29 mouse cellular contexts compared by ENCODE assay signal in genomic region chr6:136343868-136344267, GRCm38 (mm10). TPM values are rescaled to one million over a fixed set of nuclear protein-coding genes. Genes with fewer than 3 reads are reported as not detected.
"Had no signal": no experiment of that assay in that cellular context is flagged by ENCODE, and none has a peak within 500 bp of the region (broad histone marks: within the 10 kb centered on the region; RNA-seq: fewer than 3 reads in every experiment).

No protein-coding gene starts in this region.

- H3K4me1 ChIP-seq: liver, embryonic 12.5 days; liver, embryonic 15.5 days; lung, embryonic 15.5 days; stomach, embryonic 15.5 days had no signal

- H3K9ac ChIP-seq: kidney, embryonic 15.5 days; limb, embryonic 13.5 days; liver, embryonic 12.5 days; liver, embryonic 15.5 days; lung, embryonic 15.5 days; stomach, embryonic 15.5 days had no signal

- H3K27me3 ChIP-seq: kidney, embryonic 15.5 days; limb, embryonic 13.5 days; liver, embryonic 12.5 days; liver, embryonic 15.5 days; lung, embryonic 15.5 days; stomach, embryonic 15.5 days had no signal

- H3K4me3 ChIP-seq: kidney, embryonic 15.5 days; limb, embryonic 10.5 days; limb, embryonic 13.5 days; liver, embryonic 12.5 days; liver, embryonic 15.5 days; lung, embryonic 15.5 days; stomach, embryonic 15.5 days had no signal

- H3K36me3 ChIP-seq: kidney, embryonic 15.5 days; limb, embryonic 10.5 days; limb, embryonic 13.5 days; liver, embryonic 12.5 days; liver, embryonic 15.5 days; lung, embryonic 15.5 days; stomach, embryonic 15.5 days had no signal

- H3K27ac ChIP-seq: kidney, embryonic 15.5 days; limb, embryonic 10.5 days; limb, embryonic 13.5 days; liver, embryonic 12.5 days; liver, embryonic 15.5 days; lung, embryonic 15.5 days; stomach, embryonic 15.5 days had no signal

- DNase-seq: kidney, adult 11 months; kidney, adult 8-10 months; kidney, postnatal 10 days; kidney, postnatal 36 days; liver; lung, adult 18-20 months; lung, postnatal 10 days; lung, postnatal 4 days; midbrain, embryonic 14.5 days; right cerebral cortex, postnatal 25 days; spleen, adult 18-20 months; thymus, adult 18-20 months; thymus, postnatal 36 days had no signal

RNA-seq across cellular contexts. Expression of gene Gm8994, which starts 16.5 kb away (rescaled TPM):
- total RNA-seq: layer of hippocampus, postnatal 25 days; left cerebral cortex, postnatal 10 days; megakaryocyte progenitor cell, adult 5-6 weeks; megakaryocyte-erythroid progenitor cell, adult 5-6 weeks had no signal
- polyA plus RNA-seq: kidney, embryonic 15.5 days; limb, embryonic 10.5 days; liver, embryonic 12.5 days; liver, embryonic 15.5 days; lung, embryonic 15.5 days; midbrain, embryonic 11.5 days; midbrain, embryonic 14.5 days; midbrain, postnatal 0 days; neural tube, embryonic 11.5 days; neural tube, embryonic 14.5 days; testis, adult 2 months had no signal
